Mouse (Mus musculus): ENCODE data around the gene Mettl24.
"Not testable (repeated sequence)": the region's sequence is repeated elsewhere in the genome, so short reads cannot be mapped to it uniquely, and the experiment has no call there.

Gene Mettl24

DNA sequence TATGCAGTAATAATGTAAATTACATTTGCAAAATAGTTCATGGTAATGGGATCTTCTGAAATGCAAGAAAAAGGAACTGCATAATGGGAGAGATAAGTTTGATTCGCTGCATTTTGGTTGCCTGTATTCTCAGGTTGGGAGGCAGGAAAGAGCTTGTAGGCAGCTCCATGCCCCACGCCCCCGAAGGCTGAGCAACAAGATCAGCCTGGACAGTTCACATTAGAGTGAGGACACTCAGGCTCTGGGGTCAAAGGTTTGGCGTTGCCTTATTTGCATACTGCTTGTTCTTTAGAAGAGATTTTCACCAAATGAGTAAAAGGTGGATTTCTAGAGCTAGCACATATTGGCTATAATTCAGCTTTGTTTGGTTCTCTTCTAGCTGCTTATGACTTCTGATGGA is 123.1 kb downstream of the Mettl24 start:
- no peak for DNase-seq (ENCODE audit: low spot score)

DNA sequence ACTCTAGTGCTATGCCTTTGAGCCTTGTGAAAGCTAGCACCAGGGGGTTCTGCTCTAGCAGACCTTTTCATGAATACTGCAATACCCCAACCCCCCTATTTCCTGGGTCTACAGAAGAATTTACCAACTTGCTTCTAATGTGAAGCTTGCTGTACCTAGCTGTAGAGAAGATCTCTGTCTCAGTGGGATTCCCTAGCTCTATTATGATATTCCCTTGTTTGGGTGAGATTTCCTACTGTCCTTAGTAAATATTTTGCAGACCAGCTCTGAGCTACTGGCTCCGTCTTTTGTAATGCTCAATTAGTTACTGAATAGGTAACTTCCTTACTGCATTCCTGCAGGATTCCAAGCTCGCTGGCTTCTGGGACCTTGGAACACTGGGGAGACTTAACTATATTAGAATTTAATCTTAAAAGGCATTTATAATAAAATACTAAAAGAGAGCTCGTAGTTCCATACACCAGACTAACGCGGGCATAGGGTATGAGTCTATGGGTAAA is 126.4 kb downstream of the Mettl24 start:
- DNase-seq (ENCODE audit: low spot score), result not testable (repeated sequence)

DNA sequence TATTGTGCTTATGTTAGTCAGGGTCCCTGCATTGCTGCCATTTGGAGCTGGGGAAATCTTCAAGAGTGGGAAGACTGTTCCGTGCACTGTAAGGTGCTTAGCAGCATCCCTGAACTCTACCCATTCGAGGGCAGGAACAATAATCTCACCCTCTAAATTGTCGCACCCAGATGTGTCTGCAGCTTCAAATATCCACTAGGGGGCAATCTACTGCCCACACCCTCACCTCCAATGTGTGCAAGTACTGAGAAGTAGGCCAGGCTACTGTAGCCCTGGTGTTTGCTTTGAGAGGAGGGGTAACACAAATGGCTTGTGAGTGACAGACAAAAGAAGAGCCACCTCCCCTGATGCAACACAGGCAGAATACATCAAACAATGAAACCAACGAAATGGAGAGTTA is 130.5 kb downstream of the Mettl24 start:
- no peak for DNase-seq (ENCODE audit: low spot score)

DNA sequence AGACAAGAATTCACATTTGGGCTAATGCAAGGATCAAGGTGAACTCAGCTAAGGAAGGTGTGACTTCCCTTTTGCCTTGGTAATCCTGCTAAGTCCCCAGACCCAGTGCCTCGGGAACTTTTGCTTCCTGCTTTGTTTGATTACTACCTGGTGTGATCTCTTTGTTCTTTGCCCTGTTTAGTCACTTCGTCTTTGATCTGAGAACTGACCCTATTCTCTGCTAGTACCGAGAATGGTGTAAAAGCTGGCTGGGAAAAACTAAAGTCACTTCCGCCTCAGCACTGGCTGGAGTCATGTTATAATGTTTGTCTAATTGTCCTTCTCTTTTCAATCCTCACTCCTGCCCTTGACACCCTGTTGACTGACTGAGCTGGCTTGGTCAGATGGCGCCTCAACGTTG is 133.4 kb downstream of the Mettl24 start:
- no peak for DNase-seq (ENCODE audit: low spot score)

DNA sequence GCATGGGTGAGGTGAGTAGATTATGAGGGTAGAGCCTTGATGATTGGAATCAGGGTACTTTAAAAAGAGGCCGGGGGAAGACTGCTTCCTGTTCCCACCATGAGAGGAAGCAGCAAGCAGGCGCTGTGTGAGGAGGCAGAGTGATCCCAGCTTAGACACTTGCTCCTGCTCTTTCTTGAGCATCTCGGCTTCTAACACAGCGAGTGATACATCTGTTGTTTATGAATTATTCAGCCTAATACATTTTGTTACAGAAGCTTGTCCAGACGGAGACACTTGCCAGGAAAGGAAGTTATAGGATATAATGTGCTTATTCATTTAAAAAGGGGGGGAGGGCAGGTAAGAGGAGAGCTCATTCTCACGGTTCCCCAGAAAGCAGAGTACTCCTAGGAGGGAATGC is 142.9 kb downstream of the Mettl24 start:
- peak; percentile 50 for DNase-seq (ENCODE audit: low spot score)

DNA sequence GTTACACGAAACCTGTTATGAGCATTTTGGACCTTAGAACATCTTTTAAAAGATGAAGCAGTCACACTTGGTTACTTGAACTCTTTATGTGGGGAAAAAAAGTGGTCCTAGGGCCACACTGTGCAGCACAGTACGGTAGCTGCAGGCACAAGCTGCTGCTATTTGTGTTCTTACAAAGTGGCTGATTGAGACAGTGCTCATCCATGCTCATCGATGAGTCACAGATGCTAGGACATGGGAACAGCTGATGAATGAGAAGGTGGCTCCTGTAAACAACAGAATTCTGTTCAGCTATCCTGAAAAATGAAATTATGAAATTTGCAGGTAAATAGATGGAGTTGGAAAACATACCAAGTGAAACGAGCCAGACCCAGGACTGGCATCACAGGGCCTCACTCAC is 144.6 kb downstream of the Mettl24 start:
- no peak for DNase-seq (ENCODE audit: low spot score)

DNA sequence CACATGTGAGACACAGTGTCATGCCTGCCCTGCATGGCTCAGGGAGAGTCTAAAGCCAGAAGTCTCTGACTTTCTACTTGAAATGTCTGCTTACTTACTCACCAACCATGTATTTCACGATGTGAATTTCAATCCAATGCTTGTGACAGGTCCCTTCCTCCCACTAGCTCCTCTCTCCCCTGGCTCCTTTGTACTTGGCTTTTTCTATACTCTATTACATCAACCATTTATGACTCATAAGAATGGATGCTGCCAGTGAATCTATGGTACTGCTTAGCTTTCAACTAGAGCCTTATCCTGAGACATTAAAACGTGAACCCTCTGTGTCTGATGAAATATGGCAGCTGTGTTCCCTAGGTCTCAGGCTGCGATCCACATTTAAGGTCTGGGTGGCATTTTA is 147.2 kb downstream of the Mettl24 start:
- DNase-seq (ENCODE audit: low spot score), result no peak

DNA sequence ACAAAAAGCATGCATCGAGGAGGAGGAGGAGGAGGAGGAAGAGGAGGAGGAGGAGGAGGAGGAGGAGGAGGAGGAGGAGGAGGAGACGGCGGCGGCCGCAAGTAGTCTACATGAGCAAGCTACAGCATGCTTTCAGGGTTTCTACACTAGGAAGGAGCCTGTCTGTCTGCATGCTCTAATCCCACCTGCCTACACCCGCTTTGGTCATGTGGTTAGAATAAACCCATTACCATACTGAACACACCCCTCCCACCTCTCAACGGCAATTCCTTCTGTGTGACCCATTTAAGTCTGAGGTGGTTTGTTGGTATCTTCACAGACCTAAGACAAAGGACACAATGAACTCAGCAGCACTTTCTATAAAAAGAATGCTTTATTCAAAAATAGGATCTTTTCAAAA is 148.2 kb downstream of the Mettl24 start:
- no peak for DNase-seq (ENCODE audit: low spot score)

DNA sequence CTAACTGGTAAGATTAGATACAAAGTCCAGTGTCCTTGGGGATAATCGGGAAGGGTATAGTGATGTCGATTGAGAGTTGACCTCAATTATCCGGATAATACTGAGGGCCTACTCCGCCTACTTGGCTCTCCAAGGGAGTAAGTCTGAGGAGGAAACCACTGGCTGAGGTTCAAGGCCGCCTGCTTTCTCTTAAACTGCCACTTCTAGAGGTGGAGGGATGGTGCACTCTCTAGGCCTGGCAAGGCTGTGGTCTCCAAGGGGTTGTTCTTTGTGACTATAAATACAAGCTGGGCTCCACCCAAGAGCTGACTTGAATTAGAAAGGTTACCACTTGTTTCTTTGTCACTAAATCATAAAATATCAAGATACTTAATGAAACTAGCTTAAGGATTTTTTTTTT is 157.0 kb downstream of the Mettl24 start:
- no peak for DNase-seq (ENCODE audit: low spot score)

DNA sequence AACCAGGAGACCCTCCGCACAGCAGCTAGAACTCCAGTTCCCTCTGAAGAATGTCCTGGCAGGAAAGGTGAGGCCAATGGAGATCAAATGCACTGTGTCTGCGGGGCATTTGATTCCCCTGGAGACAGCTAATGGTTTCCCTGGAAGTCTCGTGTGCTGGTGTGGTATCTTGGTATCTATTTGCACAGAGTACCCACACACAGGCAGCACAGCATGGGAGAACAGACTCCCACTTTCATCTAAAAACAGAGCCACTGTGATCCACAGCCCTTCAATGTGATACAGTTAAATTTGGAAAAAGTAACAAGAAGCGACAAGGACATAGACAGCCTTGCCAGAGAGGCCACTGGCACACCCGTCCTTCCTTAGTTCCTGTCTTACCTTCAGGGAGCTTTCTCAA is 160.8 kb downstream of the Mettl24 start:
- DNase-seq (ENCODE audit: low spot score), result no peak

DNA sequence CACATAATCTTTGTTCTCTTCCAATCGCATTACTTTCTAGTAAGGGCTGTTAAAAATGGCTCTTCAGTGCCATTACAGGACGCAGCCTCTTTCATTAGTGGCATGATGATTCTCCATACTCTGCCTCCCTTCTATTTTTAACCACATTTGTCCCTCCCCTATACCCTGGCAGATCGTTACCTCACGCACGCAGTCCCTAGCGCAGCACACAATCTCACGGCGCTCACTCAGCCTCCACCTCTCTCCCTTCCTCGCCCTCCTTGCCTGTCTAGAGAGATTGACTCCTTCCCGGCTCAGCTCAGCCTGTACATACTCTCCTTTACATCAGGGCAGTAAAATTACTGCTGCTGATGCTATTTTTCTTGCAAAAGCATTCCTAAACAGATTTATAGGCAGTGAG is 161.5 kb downstream of the Mettl24 start:
- DNase-seq (ENCODE audit: low spot score), result no peak

DNA sequence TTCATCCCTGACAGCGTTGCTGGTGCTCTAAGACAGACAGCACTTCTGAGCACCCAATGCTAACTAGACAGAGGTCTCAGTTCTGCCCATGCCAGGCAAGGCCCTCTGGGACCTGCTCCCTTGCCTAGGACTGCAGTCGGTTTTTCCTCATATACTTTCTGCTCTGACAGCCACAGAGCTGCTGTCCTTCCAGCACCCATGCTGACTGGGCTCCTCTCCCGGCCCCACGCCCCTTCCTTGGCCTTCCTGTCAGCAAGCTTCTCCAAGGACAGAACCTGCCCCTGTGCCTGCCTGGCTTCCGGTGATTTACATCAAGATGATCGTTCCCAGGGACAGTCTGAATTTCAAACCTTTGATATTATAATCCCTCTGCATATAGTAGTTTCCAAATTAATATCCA is 162.5 kb downstream of the Mettl24 start:
- DNase-seq (ENCODE audit: low spot score), result no peak

DNA sequence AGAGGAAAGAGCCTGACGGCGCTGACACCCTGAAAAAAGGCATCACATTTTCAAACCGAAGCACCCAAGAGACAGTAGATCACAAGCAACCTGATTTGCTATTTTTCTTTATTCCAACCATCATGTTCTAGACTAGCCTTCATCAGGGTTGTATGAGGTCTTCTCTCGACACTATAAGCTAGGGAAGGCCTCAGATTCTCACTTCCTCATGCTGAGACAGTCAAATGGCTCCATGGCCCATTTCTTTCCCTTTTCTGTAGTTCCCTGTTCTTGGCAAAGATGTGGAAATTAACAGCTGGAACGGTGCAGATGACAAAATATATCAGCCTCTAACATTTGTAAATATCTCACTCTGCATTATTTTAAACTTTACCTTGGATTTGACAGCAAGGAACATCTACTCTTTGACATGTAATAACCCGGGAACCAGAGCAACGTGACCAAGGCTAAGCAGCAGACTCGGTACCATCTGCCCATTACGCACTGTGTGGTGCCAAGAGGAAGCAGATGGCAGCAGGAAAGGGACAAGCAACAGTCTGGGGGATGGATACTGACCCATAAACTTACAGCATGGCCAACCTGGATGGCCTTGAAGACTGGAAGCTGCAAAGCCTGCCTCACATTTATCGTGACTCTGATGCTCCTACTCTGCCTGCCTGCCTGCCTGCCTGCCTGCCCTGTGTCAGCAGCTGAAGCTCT is 164.2 kb downstream of the Mettl24 start:
- no peak for DNase-seq (ENCODE audit: low spot score)

DNA sequence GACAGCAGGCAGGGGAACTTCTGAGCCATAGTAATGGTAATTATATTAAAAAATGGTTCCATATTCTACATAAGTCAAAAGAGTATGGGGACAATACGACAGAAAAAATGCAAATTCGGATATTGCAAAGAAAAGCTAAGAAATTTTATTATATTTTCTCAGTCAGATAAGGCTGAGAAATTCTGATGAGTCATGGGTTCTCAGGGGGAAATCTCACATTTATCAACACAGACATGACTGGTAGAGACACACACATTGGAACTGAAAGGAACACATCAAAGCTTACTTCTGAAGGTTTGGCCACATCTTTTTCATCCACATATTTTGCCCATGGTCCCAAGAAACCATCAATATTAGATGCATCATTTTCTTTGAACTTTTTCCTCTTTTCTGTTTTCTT is 167.6 kb downstream of the Mettl24 start:
- no peak for DNase-seq (ENCODE audit: low spot score)

DNA sequence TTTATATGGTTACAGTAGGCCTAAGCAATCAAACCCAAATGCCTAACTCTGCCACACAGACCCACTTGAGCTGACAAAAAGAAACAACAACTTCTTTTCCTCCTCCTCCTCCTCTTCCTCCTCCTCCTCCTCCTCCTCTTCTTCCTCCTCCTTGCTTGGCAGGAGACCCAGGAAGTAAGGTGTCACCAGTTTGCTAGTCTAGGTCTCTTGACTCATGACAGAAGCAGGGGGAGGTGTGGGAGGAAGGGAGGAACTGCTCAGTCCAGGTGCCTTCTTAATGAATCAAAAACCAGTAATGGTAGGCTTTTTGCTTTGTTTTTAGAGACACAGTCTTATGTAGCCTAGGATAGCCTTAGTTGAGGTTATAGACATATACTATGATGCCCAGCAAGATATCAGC is 168.1 kb downstream of the Mettl24 start:
- no peak for DNase-seq (ENCODE audit: low spot score)

DNA sequence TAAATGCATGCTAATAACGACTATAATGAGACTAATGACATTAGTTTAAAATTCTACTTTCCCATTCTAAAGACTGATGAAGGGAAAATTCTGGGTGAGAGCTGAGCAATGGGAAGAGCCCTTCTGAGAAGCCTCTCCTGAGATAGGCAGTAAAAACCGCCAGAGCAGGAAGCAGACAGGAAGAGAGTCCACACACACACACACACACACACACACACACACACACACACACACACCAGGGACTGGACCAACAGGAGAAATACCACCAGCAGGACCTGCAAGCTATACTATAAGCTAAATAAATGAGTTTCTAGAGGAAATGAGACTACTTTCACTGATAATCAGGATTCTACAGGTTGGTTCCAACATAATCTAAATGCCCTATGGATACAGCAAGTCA is 172.5 kb downstream of the Mettl24 start:
- DNase-seq (ENCODE audit: low spot score), result no peak

DNA sequence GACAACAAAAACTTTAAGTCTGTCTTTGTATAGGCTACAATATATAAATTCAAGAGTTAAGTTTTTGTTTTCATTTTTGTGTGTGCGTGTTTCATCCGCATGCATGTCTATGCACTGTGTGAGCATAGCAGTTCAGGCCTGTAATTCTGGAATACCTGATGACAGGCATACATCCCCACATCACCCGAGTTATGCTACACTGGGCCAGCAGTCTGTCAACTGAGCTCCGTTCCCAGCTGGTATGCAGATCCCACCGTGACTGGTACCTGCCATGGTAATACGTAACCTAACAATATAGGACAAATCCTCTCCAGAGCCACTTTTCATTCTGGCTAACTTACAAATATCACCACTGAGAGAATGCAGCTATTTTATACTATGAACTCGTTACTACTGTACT is 173.6 kb downstream of the Mettl24 start:
- DNase-seq (ENCODE audit: low spot score), result no peak

DNA sequence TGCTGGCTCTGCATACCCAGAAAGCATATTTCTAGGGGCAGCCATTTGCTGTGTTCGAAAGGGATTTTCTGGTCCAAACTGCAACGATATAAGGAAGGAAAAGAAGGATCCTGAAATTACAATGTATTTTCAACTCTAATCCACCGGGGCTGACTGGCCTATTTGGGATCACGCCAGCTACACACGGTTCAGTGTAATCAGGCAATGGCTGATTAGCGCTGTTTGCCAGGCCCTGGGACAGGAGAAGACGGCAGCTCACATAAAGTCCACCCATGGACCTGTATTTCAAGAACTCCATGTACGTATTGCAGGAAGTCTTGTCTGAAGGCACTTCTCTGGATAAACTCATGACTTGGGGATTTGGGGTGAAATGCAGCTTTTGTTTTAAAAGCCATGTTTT is 174.5 kb downstream of the Mettl24 start:
- DNase-seq (ENCODE audit: low spot score), result no peak

All from layer of hippocampus, adult 9-10 months (tissue).